Mouse (Mus musculus) heart, postnatal 25 days (tissue): Measurements from ENCODE around the gene 1810037I17Rik. TPM values are rescaled to one million over a fixed set of nuclear protein-coding genes. Genes with fewer than 3 reads are reported as not detected.
"Not testable (repeated sequence)": the region's sequence is repeated elsewhere in the genome, so short reads cannot be mapped to it uniquely, and the experiment has no call there.

ENCODE experiments used
- DNase-seq: peaks from one replicate; pipeline ENCODE4 v3.0.0; 2022; ENCODE audit warnings: low spot score
- intact Hi-C: fragments of 180-260 bp; cut with DNase I; formaldehyde crosslinking; loops from one replicate; pipeline ENCODE4 v1.15.1; 2025
- total RNA-seq, 2 experiments: library from RNA; stranded (reverse); gene quantifications; 2 replicates each; pipeline ENCODE4 v1.2.3; 2021

The 1810037I17Rik gene
- total RNA-seq, 2 experiments from 2014 or later = 99.5 to 106 TPM

- DNase-seq = no peak
- intact Hi-C loops = loop anchor here (5.0 to 10.0 kb wide), 2 partner anchors 64 to 628 kb away; partner anchors contain the start of gene Bcar3
Measured at GRCm38 (mm10) chr3:122923147-122923546, 856 bp upstream of the 1810037I17Rik start.

- no peak for DNase-seq
- intact Hi-C loops = loop anchor here (10.0 kb wide), 1 partner anchor 635 kb away; the partner anchor contains the start of gene Bcar3
Measured at GRCm38 (mm10) chr3:122929723-122930122, 5.7 kb downstream of the 1810037I17Rik start.

GRCm38 (mm10) chr3:122932466-122932865 is 8.5 kb downstream of the 1810037I17Rik start:
- intact Hi-C loops = no loop called here
- DNase-seq = no peak

GRCm38 (mm10) chr3:122937176-122937575 is 13.2 kb downstream of the 1810037I17Rik start:
- DNase-seq, intact Hi-C loops: not testable (repeated sequence)

GRCm38 (mm10) chr3:122939215-122939614 is 15.2 kb downstream of the 1810037I17Rik start:
- intact Hi-C loops = loop anchor here (1.0 to 2.0 kb wide), 2 partner anchors 164 to 220 kb away; no protein-coding TSS in a partner anchor
- DNase-seq = no peak

GRCm38 (mm10) chr3:122943387-122943890 is 19.4 kb downstream of the 1810037I17Rik start:
- DNase-seq = no peak
- intact Hi-C loops = no loop called here

GRCm38 (mm10) chr3:122950129-122950528 is 26.1 kb downstream of the 1810037I17Rik start:
- intact Hi-C loops = no loop called here
- DNase-seq = no peak

GRCm38 (mm10) chr3:122964301-122964700 is 40.3 kb downstream of the 1810037I17Rik start:
- DNase-seq = no peak
- intact Hi-C loops = no loop called here

GRCm38 (mm10) chr3:122968391-122968790 is 44.4 kb downstream of the 1810037I17Rik start:
- intact Hi-C loops = no loop called here
- DNase-seq = no peak

GRCm38 (mm10) chr3:122972126-122972822 is 48.3 kb downstream of the 1810037I17Rik start:
- intact Hi-C loops = no loop called here
- no peak for DNase-seq

GRCm38 (mm10) chr3:122974833-122975232 is 50.8 kb downstream of the 1810037I17Rik start:
- intact Hi-C loops = no loop called here
- DNase-seq = no peak

- no peak for DNase-seq
- intact Hi-C loops = no loop called here
Measured at GRCm38 (mm10) chr3:122975363-122975762, 51.4 kb downstream of the 1810037I17Rik start.

Other genes with a start within 250 kb of the 1810037I17Rik start
- 1 to 10 TPM; 5.0 to 6.2 TPM for gene Pde5a, start 195.3 kb upstream of the 1810037I17Rik start, total RNA-seq
- gene Fabp2, start 29.1 kb upstream of the 1810037I17Rik start, total RNA-seq = not detected
- not detected for gene Gm10959, start 4.8 kb upstream of the 1810037I17Rik start, total RNA-seq
- gene Usp53, start 60.3 kb downstream of the 1810037I17Rik start, total RNA-seq = 1 to 10 TPM; 7.7 to 9.4 TPM
- gene Myoz2, start 110.8 kb downstream of the 1810037I17Rik start, total RNA-seq = 1,000 to 10,000 TPM; 2,092 to 2,205 TPM